Mouse (Mus musculus): ENCODE measurements around the gene Ank3. TPM values are rescaled to one million over a fixed set of nuclear protein-coding genes. Genes with fewer than 3 reads are reported as not detected.

The Ank3 gene
- polyA plus RNA-seq, 1 experiment: 23.3 TPM

DNA sequence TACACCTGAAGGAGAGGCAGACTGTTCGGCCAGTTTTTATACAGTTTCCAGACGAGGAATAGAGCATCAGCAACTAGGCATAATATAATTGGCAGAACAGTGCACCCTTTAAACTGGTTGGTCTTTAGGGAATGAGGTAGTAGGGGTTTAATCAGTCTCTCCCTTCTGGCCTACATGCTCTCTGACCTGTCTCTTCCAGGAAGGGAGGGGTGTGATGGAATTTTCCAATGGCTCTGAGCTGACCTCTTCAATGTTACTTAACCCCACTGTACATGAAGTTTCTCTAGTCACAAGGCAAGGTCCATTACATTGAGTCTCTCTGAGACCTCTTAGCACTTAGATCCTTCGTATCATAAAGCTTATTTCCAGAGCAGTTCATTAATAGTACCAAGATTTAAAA, 272.9 kb downstream of the Ank3 start:
- H3K4me3 ChIP-seq (replicated peaks; ENCODE audit: extremely low read depth, low read depth, low read length): no peak overlapping the region
- 77% methylated on average over 3 of the region's 3 CpGs for WGBS

DNA sequence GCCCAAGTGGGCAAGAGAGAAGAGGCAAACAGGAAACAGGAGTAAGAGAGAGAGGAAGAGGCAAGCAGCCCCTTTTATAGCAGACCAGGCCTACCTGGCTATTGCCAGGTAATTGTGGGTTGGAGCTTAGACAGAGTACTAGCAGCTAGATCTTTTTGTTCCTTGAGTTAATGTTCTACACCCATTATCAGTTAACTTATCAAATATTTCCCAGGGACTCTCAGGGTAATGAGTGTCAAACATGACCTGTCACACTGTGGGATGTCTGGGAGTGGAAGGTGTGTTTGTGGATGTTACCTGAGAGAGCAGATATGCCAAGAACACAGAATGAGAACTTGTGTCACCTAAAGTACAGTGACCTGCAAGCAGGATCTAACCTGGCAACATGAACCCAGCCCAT, 274.0 kb downstream of the Ank3 start:
- TF ChIP-seq POLR2A (IDR thresholded peaks at IDR 0.05; ENCODE audit: borderline replicate concordance, extremely low read depth, low read depth, low read length) (no peak), CTCF (IDR thresholded peaks at IDR 0.05; ENCODE audit: insufficient read depth, low read length) (no peak)
- Histone ChIP-seq H3K4me1 (ENCODE audit: control insufficient read depth, insufficient read depth, low read length) (no peaks in the 10 kb centered on the region; the same call in none of the 2 replicates), H3K4me3 (replicated peaks; ENCODE audit: extremely low read depth, low read depth, low read length) (no peak overlapping the region)
- no peak for DNase-seq

More for the DNA sequence above, 272.9 kb downstream of the Ank3 start:
- no peaks in the 10 kb centered on the region; the same call in none of the 2 replicates for H3K4me1 ChIP-seq (ENCODE audit: control insufficient read depth, insufficient read depth, low read length)
- no peak for DNase-seq
- no peak for TF ChIP-seq CTCF (IDR thresholded peaks at IDR 0.05; ENCODE audit: insufficient read depth, low read length)
- no peak for TF ChIP-seq POLR2A (IDR thresholded peaks at IDR 0.05; ENCODE audit: borderline replicate concordance, extremely low read depth, low read depth, low read length)

DNA sequence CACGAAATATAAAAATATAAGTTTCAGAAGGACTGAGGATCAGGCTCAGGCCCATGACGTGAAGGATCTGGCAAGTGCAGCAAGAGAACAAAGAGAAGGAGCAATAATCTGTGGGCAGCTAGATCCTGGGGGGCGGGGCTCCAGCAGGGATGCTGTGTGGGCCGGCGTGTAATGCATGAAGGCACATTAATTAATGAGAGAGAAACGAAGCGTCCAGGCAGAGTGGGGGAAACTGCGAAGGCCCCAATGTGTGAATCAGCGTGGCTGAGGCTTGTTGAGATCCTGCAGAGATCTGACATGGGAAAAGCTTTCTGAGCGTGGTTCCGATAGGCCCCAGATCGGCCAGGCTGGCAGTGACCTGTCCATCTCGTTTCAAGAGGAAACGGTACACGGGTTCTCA, 279.7 kb downstream of the Ank3 start:
- Histone ChIP-seq H3K4me1 (ENCODE audit: control insufficient read depth, insufficient read depth, low read length) (no peaks in the 10 kb centered on the region), H3K4me3 (replicated peaks; ENCODE audit: extremely low read depth, low read depth, low read length) (no peak overlapping the region)
- TF ChIP-seq CTCF (IDR thresholded peaks at IDR 0.05; ENCODE audit: insufficient read depth, low read length): no peak
- TF ChIP-seq POLR2A (IDR thresholded peaks at IDR 0.05; ENCODE audit: borderline replicate concordance, extremely low read depth, low read depth, low read length): no peak
- WGBS: 79% methylated on average over 15 of the region's 15 CpGs
- no peak for DNase-seq

DNA sequence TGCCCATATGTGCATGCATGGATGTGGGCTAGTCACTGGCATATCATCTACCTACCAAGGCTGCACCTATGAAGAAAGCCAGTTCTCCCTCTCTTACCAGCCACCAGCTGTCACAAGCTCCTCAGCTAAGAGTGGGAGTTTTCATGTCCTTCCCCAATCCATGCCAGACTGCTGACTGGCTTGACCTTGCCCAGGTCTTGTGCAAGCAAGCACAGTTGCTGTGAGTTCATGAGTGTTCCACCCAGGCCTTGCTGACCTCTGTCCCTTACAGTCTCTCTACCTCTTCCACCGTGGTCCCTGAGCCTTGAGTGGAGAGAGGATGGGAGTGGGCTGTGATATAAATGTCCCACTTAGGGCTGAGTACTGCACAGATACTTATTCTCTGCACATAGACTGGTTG, 287.8 kb downstream of the Ank3 start:
- 72% methylated on average over 1 of the region's 1 CpGs for WGBS
- TF ChIP-seq CTCF (IDR thresholded peaks at IDR 0.05; ENCODE audit: insufficient read depth, low read length) (no peak), POLR2A (IDR thresholded peaks at IDR 0.05; ENCODE audit: borderline replicate concordance, extremely low read depth, low read depth, low read length) (no peak)
- Histone ChIP-seq H3K4me3 (replicated peaks; ENCODE audit: extremely low read depth, low read depth, low read length) (no peak overlapping the region), H3K4me1 (ENCODE audit: control insufficient read depth, insufficient read depth, low read length) (no peaks in the 10 kb centered on the region)
- DNase-seq: no peak

DNA sequence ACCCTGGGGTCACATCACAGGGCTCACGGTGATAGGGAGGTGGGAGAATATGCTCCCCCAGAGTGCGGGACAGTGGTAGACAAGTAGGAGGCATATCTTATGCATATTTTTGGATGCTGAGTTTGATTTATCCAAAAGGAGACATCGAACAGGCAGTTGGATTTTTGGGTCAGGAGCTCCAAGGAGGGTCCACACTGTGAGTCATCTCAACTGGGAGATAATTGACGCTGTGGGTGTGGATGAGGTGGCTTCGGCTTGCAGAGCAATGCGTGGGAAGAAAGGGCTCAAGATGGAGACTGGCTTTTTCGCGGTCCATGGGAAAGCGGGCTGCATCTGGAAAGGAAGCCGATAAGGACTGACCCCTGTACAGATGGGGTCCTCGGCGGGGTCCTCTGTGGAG, 290.5 kb downstream of the Ank3 start:
- DNase-seq: no peak
- Histone ChIP-seq H3K4me3 (replicated peaks; ENCODE audit: extremely low read depth, low read depth, low read length) (no peak overlapping the region), H3K4me1 (ENCODE audit: control insufficient read depth, insufficient read depth, low read length) (no peaks in the 10 kb centered on the region)
- TF ChIP-seq POLR2A (IDR thresholded peaks at IDR 0.05; ENCODE audit: borderline replicate concordance, extremely low read depth, low read depth, low read length): no peak
- no peak for TF ChIP-seq CTCF (IDR thresholded peaks at IDR 0.05; ENCODE audit: insufficient read depth, low read length)
- 81% methylated on average over 12 of the region's 12 CpGs for WGBS

DNA sequence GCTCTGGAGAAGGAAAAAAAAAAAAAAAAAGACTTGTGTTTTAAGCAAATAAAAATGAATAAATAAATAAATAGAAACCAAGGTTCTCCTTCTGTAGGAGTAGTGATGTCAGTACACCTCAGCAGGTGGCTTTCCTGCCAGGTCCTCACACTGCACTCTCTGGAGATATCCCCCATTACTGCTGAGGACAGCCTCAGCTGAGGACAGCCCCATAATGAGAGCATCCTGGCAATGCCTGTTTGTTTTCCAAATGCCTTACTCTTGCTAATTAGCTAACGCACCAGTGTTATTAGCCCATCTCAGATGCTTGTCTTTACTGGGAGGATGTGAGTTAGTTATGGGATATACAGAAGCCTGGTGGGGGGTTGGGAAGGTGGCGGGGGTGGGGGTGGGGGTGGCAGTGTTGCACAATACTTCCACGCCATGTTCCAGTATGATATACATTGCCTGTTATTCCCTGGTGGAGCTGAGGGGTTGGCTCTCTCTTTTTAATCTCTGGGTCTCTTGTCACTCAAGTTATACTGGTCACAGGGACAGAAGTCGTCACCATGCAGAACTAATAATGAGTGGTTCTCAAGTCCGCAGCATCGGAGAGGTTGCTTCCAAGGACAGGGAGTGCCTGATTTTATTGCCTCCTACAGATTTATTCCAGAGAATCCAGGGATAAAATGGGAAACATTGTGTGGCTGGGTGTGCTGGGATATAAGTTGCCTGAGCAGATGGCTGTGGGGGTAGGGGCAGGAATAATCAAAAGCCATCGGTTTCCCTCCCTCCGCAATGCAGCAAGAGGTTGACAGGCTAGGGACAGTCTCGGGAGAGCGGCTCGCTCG, 291.8 kb downstream of the Ank3 start:
- Histone ChIP-seq H3K4me1 (ENCODE audit: control insufficient read depth, insufficient read depth, low read length) (no peaks in the 10 kb centered on the region), H3K4me3 (replicated peaks; ENCODE audit: extremely low read depth, low read depth, low read length) (no peak overlapping the region)
- DNase-seq: no peak
- TF ChIP-seq POLR2A (IDR thresholded peaks at IDR 0.05; ENCODE audit: borderline replicate concordance, extremely low read depth, low read depth, low read length): no peak
- TF ChIP-seq CTCF (IDR thresholded peaks at IDR 0.05; ENCODE audit: insufficient read depth, low read length): no peak
- 28% methylated on average over 12 of the region's 12 CpGs for WGBS

DNA sequence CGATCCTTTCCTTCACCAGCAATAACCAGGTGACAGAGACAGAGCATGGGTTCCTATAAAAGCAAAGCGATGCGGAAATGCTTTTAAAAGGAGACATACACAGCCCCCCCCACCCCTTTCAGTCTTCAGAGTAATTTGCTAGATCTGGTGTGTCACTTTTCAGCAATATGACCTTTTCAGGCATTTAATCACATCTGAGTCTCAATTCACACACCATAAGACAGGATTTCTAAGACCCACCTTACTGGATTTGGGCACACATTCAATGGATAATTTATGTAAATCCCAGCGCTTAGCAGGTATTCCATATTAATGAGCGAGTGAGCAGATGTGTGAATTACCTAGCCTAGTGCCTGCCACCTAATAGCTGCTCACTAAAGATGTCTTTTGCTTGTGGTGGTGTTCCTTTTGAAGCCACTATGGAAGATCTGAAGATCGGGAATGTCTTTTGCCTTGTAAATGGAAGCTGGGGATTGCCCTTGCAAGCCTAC, 292.4 kb downstream of the Ank3 start:
- TF ChIP-seq POLR2A (IDR thresholded peaks at IDR 0.05; ENCODE audit: borderline replicate concordance, extremely low read depth, low read depth, low read length) (no peak), CTCF (IDR thresholded peaks at IDR 0.05; ENCODE audit: insufficient read depth, low read length) (no peak)
- no peak for DNase-seq
- no peak overlapping the region for H3K4me3 ChIP-seq (replicated peaks; ENCODE audit: extremely low read depth, low read depth, low read length)
- WGBS: 34% methylated on average over 6 of the region's 6 CpGs
- H3K4me1 ChIP-seq (ENCODE audit: control insufficient read depth, insufficient read depth, low read length): no peaks in the 10 kb centered on the region

DNA sequence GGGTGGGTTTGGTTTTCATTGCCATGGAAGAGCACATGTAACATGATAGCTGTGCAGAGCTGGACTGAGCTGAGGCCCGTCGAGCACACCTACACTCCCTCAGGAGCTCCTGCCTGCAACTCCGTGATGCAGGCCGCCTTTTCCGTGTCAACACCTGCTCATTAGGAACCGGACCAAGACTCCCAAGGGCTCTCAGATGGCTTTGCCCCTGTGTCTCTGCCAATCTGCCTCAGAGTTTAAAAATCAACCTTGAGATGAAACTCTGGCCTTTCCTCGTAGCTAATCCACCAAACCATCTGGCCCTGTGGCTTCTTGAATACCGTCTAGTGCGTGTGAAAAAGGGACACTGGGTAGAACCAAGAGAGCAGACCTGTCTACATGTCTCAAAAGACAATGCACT, 297.4 kb downstream of the Ank3 start:
- H3K4me1 ChIP-seq (ENCODE audit: control insufficient read depth, insufficient read depth, low read length): peaks cover 3% of the 10 kb centered on the region
- TF ChIP-seq CTCF (IDR thresholded peaks at IDR 0.05; ENCODE audit: insufficient read depth, low read length) (no peak), POLR2A (IDR thresholded peaks at IDR 0.05; ENCODE audit: borderline replicate concordance, extremely low read depth, low read depth, low read length) (no peak)
- no peak for DNase-seq
- WGBS: 63% methylated on average over 9 of the region's 9 CpGs
- H3K4me3 ChIP-seq (replicated peaks; ENCODE audit: extremely low read depth, low read depth, low read length): no peak overlapping the region

DNA sequence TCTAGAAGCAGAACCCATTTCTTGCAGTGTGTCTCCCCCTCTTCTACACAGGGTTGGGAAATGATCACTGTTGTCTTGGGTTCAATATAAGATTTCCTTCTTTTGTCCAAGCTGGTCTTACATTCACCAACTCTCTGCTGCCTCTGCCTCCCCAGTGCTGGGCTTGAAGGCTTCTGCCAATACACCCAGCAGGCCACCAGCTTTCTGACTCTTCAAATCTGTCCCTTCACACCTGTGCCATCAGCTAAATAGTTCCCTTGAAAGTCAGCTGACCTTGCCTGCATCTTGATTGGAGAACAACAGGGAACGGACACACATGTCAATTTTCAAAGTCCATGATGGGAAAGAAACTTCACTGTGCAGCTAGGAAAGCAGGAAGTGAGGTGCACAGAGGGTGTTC, 300.1 kb downstream of the Ank3 start:
- TF ChIP-seq POLR2A (IDR thresholded peaks at IDR 0.05; ENCODE audit: borderline replicate concordance, extremely low read depth, low read depth, low read length) (no peak), CTCF (IDR thresholded peaks at IDR 0.05; ENCODE audit: insufficient read depth, low read length) (no peak)
- no peak for DNase-seq
- no peak overlapping the region for H3K4me3 ChIP-seq (replicated peaks; ENCODE audit: extremely low read depth, low read depth, low read length)
- 98% methylated on average over 1 of the region's 1 CpGs for WGBS
- H3K4me1 ChIP-seq (ENCODE audit: control insufficient read depth, insufficient read depth, low read length): peaks cover 3% of the 10 kb centered on the region

DNA sequence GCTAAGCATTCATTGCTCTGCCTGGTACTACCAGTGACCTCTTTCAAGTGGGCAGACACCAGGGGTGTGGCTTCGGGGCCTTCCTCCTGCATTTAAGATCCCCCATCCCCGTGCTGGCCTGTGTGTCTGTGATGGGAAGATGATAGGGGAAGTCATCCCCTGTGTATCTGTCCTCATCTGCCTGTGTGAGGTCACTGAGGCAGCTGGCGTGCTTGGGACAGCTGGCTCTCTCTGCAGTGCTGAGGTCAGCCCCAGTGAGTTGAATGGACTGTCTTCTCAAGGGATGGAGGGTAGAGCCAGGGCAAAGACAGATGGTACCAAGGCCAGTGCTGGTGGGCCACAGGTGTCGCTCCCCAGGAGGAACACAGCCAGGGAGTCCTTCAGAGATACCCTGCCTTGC, 302.7 kb downstream of the Ank3 start:
- H3K4me3 ChIP-seq (replicated peaks; ENCODE audit: extremely low read depth, low read depth, low read length): no peak overlapping the region
- no peak for DNase-seq
- H3K4me1 ChIP-seq (ENCODE audit: control insufficient read depth, insufficient read depth, low read length): peaks cover 3% of the 10 kb centered on the region
- TF ChIP-seq POLR2A (IDR thresholded peaks at IDR 0.05; ENCODE audit: borderline replicate concordance, extremely low read depth, low read depth, low read length): no peak
- TF ChIP-seq CTCF (IDR thresholded peaks at IDR 0.05; ENCODE audit: insufficient read depth, low read length): no peak
- 33% methylated on average over 4 of the region's 4 CpGs for WGBS

Data from lung, adult 2 months (tissue).